Mouse (Mus musculus) olfactory bulb, adult 2 months (tissue): ENCODE data around the gene Arpc5.

Experiments used
- CTCF ChIP-seq: fragments of 200-500 bp; IDR thresholded peaks from 2 replicates; pipeline ENCODE4 v1.5.1; 2012; ENCODE audit warnings: low read depth, mild to moderate bottlenecking, low read length, moderate library complexity; ENCODE audit not compliant: insufficient read depth
- POLR2A ChIP-seq: fragments of 200-500 bp; IDR thresholded peaks from 2 replicates; pipeline ENCODE4 v1.6.1; 2012; ENCODE audit warnings: mild to moderate bottlenecking, low read depth, low read length, moderate library complexity; ENCODE audit not compliant: insufficient read depth

DNA sequence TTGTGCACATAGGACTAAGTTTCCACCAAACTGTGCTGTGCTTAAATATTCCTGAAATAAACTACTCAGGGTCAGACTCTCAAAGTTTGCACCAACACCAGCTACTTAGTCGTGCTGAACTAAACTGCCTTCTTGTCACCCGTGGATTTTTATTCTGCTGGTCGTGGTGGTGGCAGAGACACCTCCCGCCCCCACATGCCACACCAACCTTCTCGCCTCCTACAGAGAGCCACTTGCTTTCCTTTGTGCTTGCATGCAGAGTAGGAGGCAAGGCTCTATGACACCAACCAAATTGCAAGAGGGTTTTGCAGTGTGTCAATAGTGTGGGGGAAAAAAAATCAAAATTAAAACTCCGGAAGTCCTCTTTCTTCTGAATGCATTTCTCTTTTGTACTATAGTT, 53.2 kb downstream of the Arpc5 start:
- TF ChIP-seq CTCF (no peak), POLR2A (no peak)
